Mouse (Mus musculus) T-helper 2 cell (primary cell): ENCODE results near the gene Ppa1.
"Not testable (repeated sequence)": the region's sequence is repeated elsewhere in the genome, so short reads cannot be mapped to it uniquely, and the experiment has no call there.

Experiments used
- in situ Hi-C: fragments of 300-600 bp; cut with MboI, MseI; formaldehyde crosslinking; loops from one replicate; pipeline ENCODE4 v1.15.1; 2025; ENCODE audit warnings: high pct_unique_total_duplicates

Gene Ppa1

DNA sequence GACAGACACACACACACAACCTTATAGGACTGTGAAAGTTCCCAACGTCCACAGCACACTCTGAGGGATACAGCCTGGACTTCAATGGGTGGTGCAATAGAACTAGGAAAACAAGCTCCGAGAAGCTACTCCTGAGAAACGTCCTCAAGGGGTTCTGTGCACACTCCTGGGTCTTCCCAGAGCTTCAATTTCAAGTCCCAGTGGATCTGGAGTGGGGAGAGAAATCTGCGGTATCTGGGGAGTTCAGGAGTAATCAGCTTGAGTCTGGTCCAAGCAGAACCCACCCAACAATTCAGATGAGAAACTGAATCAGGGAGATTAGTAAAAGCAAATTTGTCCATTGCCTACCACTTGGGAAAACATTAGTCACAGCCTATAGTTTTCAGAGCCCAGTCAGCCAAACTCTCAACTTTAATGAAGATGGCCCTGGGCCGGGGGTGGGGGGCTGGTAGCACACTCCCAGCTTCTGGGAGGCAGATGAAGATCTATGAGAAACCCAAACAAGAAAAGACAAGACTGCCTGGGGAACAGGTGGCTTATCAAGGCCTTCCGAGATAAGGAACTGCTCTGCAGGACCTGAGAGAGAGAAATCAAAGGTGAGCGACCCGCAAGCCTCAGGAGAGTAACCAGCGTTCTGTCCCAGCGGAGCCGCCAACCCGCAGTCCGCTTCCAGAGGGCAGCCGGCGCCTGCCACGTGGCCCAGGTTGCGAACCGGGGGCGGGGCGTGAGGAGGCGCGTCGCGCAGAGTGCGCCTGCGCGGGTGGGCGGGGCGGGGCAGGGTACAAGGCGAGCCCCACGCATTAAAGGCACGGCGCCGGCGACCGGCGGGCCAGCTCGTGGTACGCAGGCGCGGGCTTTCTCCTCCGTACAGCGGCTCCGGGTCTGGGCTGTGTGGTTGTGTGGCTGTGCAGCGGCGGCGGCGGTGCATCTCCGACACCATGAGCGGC is at the start of gene Ppa1:
Gene Ppa1, plus strand, starts transcription at position 763 of the 947 bp plus-strand sequence.
- in situ Hi-C loops = no loop called here

DNA sequence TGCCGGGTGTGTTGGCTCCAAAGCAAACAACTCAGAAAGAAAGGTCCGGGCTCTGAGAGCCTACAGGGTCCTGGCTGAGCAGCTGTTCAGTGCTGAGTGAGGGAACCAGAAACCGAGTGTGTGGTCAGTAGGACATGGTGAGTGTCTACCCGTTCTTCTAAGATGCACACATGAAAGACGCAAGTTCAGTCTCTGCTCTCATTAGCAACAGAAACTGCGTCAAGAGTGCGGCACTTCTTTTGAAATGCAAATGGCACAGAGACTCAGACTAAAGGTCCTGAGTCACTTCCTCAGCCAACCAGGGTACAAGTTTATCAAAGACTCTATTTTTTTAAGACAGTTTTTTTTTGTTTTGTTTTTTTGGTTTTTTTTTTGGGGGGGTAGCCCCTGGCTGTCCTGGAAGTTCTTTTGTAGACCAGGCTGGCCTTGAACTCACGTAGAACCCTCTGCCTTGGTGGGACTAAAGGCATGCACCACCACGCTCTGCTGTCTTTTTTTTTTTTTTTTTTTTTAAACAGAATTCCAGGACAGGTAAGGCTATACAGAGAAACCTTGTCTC is 48.7 kb upstream of the Ppa1 start:
- in situ Hi-C loops = loop anchor here (10.0 kb wide), 1 partner anchor 105 kb away; no protein-coding TSS in a partner anchor

- in situ Hi-C loops = loop anchor here (10.0 kb wide), 1 partner anchor 108 kb away; no protein-coding TSS in a partner anchor
Measured at GRCm38 (mm10) chr10:61602283-61603033, 45.9 kb upstream of the Ppa1 start.

GRCm38 (mm10) chr10:61604376-61605065 is 43.8 kb upstream of the Ppa1 start:
- in situ Hi-C loops = loop anchor here (10.0 kb wide), 1 partner anchor 110 kb away; no protein-coding TSS in a partner anchor

DNA sequence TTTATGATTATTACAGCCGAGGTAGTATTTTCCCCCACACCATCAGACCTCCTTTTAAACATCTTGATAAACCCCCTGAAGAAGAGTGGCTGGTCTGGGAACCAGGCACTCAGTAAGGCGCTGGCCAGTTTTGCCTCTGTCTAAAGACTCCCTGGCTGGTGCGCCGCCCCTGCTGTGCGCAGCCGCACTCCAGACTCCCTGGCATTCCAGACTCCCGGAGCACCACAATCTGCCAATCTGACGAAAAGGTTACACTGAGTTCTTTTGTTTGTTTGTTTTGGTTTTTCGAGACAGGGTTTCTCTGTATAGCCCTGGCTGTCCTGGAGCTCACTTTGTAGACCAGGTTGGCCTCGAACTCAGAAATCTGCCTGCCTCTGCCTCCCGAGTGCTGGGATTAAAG is 43.0 kb upstream of the Ppa1 start:
- in situ Hi-C loops = loop anchor here (10.0 kb wide), 1 partner anchor 111 kb away; no protein-coding TSS in a partner anchor

DNA sequence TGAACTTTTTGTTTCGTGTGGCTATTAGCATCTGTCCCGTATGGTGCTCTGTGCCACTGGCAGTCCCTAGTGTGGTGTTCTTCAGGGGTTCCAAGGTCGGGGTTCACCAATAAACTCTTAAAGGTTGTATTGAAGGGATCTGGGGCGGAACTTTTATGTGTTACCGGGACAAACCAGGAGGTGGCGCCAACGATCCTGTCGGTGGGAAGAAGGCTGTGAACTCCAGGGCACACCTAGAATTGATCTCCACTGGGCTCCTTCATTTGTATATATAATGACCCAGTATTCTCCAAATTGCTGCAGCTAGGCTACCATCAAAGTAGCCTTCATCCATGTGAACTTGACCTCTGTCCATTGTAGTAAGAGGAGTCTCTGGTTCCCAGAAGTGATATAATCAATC is 42.5 kb upstream of the Ppa1 start:
- in situ Hi-C loops = loop anchor here (10.0 kb wide), 1 partner anchor 111 kb away; no protein-coding TSS in a partner anchor

- in situ Hi-C loops = loop anchor here (10.0 kb wide), 1 partner anchor 113 kb away; no protein-coding TSS in a partner anchor
Measured at GRCm38 (mm10) chr10:61608233-61608632, 40.1 kb upstream of the Ppa1 start.

DNA sequence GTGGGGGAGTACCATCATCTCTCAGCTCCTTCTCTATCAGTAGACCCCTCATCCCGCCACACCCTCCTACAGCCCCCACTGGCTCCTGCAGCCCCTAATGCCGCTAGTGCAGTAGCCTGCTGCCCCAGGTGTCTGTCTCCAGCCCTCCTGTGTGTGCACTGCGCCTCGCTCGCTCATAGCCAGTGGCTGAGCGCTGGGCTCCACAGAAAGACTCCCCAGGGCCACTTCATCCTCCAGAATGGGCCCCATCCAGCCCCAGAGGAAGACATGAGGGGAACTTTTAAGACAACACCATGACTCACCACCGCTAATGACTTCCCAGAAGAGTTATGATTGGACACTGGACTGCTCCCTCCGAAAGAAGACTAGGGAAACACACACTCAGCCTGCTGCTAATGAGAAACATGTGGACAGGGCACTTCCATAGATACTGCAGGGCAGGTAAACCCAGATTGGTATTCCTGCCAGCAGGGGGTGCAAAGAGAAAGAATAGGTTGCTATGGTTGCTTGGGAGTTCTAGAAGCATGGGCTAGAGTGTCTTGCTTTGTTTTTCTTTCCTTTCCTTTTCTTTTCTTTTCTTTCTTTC is 37.6 kb upstream of the Ppa1 start:
- in situ Hi-C loops = loop anchor here (5.0 kb wide), 1 partner anchor 47 kb away; no protein-coding TSS in a partner anchor

DNA sequence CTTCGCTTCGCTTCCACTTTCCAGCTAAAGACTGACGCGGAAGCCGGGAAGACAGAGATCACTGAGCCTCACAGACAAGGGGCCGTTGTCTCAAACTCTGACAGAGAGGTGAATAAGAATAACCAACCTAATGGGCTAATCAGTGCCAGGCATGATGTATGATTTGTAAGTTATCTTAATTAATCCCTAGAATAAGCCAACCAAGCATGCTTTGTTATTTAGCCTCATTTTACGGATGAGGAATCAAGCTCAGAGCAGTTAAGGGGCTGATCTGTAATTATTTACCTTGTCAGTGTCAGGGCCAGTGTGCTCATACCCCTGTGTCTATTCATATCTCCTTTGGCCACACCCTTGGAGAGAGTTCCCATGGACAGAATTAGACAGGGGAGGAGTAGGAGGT is 34.0 kb upstream of the Ppa1 start:
- in situ Hi-C loops = loop anchor here (5.0 kb wide), 1 partner anchor 43 kb away; no protein-coding TSS in a partner anchor

DNA sequence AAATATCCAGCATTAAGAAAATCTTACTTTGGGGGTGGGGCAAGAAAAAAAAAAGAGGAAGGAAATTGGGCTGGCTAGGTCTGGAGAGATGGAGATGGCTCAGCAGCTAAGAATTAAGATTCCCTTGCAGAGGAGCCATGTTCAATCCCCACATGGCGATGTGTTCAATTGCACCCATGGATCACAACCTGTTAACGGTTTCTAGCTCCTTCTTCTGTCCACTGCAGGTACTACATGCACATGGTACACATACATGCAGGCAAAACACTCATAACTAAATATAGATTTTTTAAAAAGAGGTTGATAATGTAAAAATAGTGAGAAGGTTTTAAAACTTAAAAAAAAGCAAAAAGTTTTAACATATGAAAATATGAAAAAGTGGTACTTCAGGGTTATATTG is 29.8 kb upstream of the Ppa1 start:
- in situ Hi-C loops = no loop called here

- in situ Hi-C loops = no loop called here
Measured at GRCm38 (mm10) chr10:61621681-61622080, 26.7 kb upstream of the Ppa1 start.

DNA sequence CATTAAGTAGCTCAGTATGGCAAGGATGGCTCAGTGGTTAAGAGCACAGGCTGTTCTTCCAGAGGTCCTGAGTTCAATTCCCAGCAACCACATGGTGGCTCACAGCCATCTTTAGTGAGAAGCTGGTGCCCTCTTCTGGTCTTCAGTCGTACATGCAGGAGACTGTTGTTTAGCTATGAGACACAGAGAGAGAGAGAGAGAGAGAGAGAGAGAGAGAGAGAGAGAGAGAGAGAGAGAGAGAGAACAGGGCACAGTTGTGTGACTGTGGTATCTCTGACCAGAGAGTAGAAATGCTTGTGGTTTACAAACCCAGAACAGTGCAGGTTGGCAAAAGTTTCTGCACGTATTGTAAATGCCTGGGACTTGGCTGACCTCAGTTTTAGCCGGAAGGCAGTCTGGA is 24.5 kb upstream of the Ppa1 start:
- in situ Hi-C loops = not testable (repeated sequence)

DNA sequence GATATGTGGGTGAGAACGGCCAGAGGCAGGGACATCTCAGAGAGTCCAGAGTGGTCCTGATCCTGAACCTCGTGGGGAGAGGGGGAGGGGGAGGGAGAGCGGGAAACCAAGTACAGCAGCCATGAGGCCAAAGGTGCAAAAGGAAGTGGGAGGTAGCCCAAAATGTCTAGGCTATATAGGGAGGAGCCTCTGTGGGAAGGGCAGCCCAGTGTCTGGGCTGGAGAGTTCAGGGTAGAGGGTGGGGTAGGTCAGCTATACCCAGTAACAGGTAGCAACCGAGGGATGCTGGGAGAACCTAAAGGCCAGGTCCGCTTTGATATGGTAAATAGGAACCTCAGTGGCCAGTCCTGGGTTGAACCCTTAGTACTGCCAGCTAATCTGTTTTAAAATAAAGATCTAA is 23.6 kb upstream of the Ppa1 start:
- in situ Hi-C loops = no loop called here

DNA sequence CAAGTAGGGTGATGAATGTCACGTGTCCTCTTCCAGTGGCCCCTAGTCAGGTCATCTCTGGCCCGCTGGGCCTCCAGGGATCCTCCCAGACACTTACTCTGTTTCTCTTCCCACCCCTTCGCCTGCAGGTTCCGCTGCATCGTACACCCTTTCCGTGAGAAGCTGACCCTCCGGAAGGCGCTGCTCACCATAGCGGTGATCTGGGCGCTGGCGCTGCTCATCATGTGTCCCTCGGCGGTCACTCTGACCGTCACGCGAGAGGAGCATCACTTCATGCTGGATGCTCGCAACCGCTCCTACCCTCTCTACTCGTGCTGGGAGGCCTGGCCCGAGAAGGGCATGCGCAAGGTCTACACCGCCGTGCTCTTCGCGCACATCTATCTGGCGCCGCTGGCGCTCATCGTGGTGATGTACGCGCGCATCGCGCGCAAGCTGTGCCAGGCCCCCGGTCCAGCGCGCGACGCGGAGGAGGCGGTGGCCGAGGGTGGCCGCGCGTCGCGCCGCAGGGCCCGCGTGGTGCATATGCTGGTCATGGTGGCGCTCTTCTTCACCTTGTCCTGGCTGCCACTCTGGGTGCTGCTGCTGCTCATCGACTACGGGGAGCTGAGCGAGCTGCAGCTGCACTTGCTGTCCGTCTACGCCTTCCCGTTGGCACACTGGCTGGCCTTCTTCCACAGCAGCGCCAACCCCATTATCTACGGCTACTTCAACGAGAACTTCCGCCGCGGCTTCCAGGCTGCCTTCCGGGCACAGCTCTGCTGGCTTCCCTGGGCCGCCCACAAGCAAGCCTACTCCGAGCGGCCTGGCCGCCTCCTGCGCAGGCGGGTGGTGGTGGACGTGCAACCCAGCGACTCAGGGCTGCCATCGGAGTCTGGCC is 22.7 kb upstream of the Ppa1 start:
- in situ Hi-C loops = no loop called here

DNA sequence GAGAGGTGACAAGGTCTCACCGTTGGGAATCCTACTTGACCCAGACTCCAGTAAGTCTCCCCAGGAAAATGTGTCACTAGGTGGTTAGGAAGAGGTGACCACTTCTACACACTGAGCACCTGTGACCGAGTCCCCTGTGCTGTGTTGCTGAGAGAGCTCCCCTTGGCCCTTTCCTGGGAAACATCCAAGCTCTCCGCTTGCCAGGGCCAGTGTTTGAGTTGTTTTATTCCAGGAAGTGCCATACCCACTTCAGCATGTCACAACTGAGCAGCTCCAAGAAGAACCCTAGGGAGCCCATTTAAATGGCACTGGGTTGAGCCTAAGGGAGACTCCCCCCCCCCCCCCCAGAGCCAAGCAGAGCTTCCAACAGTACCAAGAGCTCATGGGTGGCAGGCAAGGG is 21.8 kb upstream of the Ppa1 start:
- in situ Hi-C loops = no loop called here

DNA sequence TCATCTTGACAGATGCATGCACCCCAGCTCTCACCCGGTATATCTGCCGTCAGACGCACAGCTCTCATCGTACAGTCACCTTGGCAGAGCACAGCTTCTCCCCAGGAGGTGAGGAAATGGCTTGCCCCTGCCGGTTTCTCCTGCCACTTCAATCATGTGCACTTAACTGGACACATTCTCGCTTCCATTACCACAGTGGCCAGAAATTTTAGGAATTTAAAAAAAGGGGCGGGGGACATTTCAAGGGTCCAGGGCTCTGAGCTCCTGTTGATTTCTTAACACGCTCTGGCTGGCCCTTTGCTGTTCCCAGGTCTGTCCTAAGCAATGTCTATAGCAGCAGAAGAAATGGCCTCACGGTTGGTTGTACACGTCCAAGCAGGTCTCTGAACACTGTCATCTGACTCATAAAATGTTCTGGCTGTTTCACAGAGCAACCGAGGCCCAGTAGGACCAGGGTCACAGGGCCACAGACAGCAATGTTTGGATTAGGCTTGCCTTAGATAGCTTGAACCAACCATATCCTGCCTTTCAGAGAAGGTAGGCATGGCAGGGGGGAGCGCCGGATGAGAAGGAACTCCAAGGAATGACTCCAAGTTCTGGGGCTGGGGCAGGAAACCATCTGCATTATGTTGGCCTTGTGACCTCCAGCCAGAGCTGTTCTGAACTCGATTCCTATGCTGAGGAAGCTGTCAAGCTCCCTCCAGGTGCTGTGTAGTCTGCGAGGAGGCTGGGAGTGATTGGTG is 21.0 kb upstream of the Ppa1 start:
- in situ Hi-C loops = no loop called here

- in situ Hi-C loops = no loop called here
Measured at GRCm38 (mm10) chr10:61627938-61628250, 20.5 kb upstream of the Ppa1 start.

DNA sequence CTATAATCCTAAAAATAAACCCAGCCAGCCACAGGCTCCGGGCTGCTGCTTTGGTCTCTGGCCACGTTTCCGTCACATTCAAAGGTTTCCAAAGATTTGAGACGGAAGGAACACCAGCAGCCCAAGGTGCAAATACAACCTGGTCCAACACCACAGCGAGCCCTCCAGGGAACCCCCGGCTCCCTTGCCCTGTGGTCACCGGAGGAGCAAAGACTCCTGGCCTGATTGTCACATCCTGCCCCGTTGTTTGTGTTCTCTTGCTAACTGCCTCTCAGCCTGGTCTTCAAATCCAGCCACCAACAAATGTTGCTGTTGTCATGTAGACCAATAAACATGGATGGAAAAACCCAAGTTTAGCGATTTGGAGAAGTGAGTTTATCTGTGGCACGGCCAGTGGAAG is 15.9 kb upstream of the Ppa1 start:
- in situ Hi-C loops = no loop called here

DNA sequence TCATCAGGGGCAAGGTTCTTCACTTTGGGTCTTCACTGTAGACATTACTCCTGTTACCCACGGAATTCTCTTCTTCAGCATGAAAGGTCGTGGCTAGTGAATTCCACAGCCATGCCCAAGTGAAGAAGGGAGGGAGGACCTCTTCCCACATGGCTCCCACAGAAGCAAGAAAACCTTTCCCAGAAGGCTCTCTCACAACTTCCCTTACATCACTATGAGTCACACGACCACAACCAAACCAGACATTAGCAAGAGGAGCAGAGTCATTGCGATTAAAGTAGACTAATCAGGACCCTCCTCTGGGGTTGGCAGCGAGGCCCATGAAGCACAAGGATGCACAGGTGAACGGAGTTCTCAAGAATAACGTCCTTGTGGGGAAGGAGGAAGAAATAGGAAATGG is 11.3 kb upstream of the Ppa1 start:
- in situ Hi-C loops = no loop called here
